Mouse (Mus musculus) A20 (cell line): Measurements from ENCODE around the gene Tspo.

Experiments used
- DNase-seq: peaks from one replicate; pipeline ENCODE4 v3.0.0-alpha.2; 2011; ENCODE audit warnings: low read depth, low spot score

Gene Tspo

GRCm38 (mm10) chr15:83563327-83563856 lies at the start of gene Tspo, which contains the start of gene Mcat:
Gene Tspo (plus strand): TSS chr15:83563592.
Gene Mcat (minus strand): TSS chr15:83563787.
- peak; percentile 85 for DNase-seq

GRCm38 (mm10) chr15:83515018-83515417 lies 48.4 kb upstream of the Tspo start:
- DNase-seq: no peak

GRCm38 (mm10) chr15:83518215-83519048 lies 45.0 kb upstream of the Tspo start:
- peak; percentile 68 for DNase-seq

GRCm38 (mm10) chr15:83520861-83521382 lies 42.5 kb upstream of the Tspo start:
- no peak for DNase-seq

GRCm38 (mm10) chr15:83523196-83523595 lies 40.2 kb upstream of the Tspo start:
- no peak for DNase-seq

- no peak for DNase-seq
Observed at GRCm38 (mm10) chr15:83523638-83524332, 39.6 kb upstream of the Tspo start.

GRCm38 (mm10) chr15:83524333-83524729 lies 39.1 kb upstream of the Tspo start:
- DNase-seq: no peak

- no peak for DNase-seq
Observed at GRCm38 (mm10) chr15:83526424-83527091, 36.8 kb upstream of the Tspo start, which contains the start of gene Bik. Gene Bik (plus strand): TSS chr15:83526862.

- DNase-seq: no peak
Observed at GRCm38 (mm10) chr15:83527092-83527437, 36.3 kb upstream of the Tspo start.

- no peak for DNase-seq
Observed at GRCm38 (mm10) chr15:83527747-83528146, 35.6 kb upstream of the Tspo start.

GRCm38 (mm10) chr15:83528892-83529291 lies 34.5 kb upstream of the Tspo start:
- DNase-seq: no peak

- no peak for DNase-seq
Observed at GRCm38 (mm10) chr15:83529765-83530164, 33.6 kb upstream of the Tspo start.

- no peak for DNase-seq
Observed at GRCm38 (mm10) chr15:83530233-83530632, 33.2 kb upstream of the Tspo start.

- DNase-seq: no peak
Observed at GRCm38 (mm10) chr15:83530688-83531087, 32.7 kb upstream of the Tspo start.

- peak; percentile 27 for DNase-seq
Observed at GRCm38 (mm10) chr15:83531961-83532469, 31.4 kb upstream of the Tspo start.

GRCm38 (mm10) chr15:83532606-83533005 lies 30.8 kb upstream of the Tspo start:
- no peak for DNase-seq

GRCm38 (mm10) chr15:83534960-83535889 lies 28.2 kb upstream of the Tspo start:
- DNase-seq: no peak

- no peak for DNase-seq
Observed at GRCm38 (mm10) chr15:83535890-83536231, 27.5 kb upstream of the Tspo start.

- no peak for DNase-seq
Observed at GRCm38 (mm10) chr15:83538855-83539254, 24.5 kb upstream of the Tspo start.

GRCm38 (mm10) chr15:83539905-83540304 lies 23.5 kb upstream of the Tspo start:
- no peak for DNase-seq
